Mouse (Mus musculus): ENCODE measurements around the gene Adamts13. TPM values are rescaled to one million over a fixed set of nuclear protein-coding genes. Genes with fewer than 3 reads are reported as not detected.

Gene Adamts13
- not detected for total RNA-seq (2021)
- long read RNA-seq, experiment 1: 0 reads
- long read RNA-seq, experiment 2: 0 reads

DNA sequence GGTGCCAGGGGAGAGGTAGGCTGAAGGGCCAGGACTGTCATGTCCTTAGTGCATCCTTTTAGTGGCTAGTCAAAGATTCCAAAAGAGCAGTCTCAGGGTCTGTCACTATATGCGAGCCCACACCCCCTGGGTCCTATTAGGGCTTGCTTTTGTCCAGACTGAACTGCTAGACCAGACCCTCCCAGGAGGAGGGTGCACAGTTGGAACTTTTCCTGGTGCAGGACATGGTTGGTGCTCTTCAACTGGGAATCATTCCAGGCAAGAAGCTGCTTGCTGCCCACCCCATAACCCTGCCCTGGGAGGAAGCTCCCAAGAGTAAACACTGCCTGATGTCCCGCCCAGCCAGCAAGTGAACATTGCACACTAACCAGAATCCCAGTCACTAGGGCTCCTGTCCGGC, at the start of gene Adamts13:
Gene Adamts13, plus strand, starts transcription at position 301 of the 400 bp plus-strand sequence.
- DNase-seq: no peak

DNA sequence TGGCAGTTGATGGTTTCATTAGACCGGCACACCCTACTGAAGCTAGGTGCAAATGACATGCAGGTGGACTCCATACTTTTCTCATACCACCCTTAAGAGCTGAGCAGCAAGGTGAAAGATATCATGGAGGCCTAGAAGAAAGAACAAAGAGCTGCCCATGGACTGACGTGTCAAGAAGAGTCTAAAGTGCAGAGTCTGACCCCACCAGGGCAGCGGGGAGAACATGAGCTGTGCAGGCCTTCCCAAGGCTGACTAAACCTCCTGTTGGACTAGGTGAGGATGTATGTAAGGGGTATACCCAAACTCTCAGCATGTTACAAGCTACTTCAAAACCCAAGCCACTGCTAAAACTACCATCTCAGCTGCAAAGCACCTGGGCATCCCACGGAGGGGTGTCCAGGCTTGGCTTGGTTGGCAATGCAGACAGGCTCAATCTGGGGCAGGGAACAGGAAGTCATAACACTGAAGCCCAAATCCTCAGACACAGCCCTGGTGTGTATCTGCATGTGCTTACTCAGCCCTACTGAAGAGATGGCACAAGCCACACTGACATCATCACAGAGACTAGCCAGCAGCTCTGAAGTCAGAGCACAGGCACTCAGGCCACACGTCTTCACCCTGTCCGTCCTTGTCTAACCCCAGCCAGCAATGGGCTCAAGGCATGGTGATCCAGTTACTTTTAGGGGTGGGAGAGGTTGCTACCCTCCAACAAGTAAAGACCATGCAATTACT, 45.3 kb upstream of the Adamts13 start:
- no peak for DNase-seq

DNA sequence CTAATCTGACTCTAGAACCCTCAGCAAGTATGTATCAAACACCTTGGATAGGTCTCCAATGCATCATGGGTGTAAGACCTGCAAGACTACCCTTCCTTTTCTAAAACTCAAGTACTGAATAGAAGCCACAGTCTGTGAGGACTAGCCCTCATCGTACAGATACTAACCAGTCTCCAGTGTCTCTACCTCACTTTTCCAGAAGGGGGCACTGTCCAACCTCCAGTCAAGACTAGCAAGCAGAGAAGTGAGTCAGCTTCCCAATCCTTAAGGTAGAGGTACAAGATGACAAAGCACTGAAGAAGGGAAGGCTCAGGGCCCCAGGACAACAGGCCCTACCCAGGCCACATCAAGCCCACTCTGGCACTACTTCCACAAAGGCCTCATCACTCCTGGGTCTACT, 42.8 kb upstream of the Adamts13 start:
- DNase-seq: peak; percentile 52

- no peak for DNase-seq
These were observed 40.5 kb upstream of the Adamts13 start for GRCm38 (mm10) chr2:26932473-26933303.

- peak; percentile 94 for DNase-seq
These were observed 39.7 kb upstream of the Adamts13 start, which contains the start of the genes Surf4 and Stkld1 for GRCm38 (mm10) chr2:26933304-26934055. TSS of gene Surf4 (minus strand) at chr2:26933928. TSS of gene Stkld1 (plus strand) at chr2:26934047.

DNA sequence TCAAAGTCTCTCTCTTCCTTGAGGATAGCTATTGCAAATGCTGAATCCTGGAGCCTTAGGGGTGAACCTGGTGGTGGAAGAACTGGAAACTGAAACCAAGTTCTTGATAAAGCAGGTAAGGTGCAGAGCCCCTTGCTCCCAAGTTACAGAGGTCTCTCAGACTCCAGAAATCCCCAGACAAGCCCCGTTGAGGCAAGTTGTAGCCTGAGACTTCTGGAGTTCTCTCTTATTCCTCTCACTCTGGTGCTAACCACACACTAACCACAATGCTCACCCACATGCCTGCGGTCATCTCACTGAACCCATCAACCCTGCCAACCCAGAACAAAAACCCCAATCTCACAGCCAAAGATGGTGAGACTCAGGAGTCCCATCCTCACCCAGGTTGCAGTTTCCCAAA, 37.9 kb upstream of the Adamts13 start:
- DNase-seq: no peak

DNA sequence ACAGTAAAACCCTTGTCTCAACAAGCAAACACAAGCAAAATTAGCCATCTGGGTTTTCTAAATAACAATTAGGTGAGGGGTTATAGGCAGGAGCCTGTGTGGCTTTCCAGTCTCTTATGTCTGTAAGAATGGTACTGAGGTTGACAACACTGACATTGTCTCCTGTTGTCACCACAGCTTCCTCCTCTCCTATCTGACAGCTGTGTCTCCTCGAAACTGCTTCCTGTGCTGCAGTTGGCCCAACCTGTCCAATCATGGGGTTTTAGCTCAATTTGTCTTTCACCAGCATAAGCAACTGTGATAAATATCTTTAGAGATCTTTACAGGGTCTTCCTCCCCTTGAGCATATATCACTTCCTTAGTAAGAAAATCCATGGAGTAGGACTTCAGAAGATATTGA, 36.8 kb upstream of the Adamts13 start:
- DNase-seq: no peak

DNA sequence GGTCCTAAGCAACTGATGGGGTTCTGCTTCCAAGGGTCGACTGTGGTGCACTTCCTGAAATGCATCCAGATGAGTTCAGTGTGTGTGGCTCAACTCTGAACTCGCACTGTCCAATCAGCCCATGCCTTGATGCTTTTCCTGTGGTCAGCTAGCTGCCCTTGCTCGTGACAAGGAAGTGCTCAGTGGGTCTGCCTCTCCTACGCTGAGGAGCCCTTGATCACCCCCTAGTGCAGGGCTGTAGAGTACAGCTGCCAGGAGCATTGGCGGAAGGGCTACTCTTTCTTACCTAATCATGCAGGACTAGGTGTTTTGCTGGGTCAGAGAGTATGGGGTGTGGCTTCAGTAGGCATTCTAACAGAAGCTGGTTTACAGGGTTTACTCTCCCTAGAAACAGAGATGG, 31.7 kb upstream of the Adamts13 start:
- DNase-seq: no peak

DNA sequence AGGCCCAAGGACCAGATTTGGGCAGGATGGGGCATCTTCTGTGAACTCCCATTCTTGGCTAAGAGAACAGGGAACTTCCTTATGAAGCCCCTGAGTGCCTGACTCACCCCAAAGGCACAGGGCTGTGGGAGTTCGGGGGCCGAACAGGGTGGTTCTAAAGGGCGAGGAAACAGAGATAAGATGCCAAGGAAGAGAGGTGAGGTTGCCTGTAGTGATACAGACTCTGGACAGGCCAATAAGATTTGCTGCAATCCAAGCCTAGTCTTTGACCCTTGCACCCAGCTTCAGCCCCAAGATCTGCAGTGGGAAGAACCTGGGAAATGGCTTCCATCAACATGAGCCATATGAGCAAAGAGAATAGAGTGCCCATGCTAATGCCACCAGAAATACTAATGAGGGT, 30.0 kb upstream of the Adamts13 start:
- DNase-seq: no peak

DNA sequence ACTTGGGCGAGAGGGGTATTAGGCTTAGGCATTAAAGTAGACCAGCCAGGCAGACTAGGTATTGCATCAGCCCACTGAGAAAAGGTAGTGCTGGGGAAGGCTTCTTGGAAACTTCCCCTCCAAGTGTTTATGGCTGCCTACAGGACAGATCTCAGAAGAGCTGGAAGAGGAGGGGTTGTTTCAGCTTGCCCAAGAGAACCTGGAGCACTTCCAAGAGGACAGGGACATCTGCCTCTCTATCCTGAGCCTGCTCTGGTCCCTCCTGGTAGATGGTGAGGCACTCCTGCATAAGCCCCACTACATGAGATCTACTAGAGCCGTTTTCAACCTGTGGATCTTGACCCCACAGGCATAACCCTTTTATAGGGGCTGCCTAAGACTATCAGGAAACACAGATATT, 22.8 kb upstream of the Adamts13 start:
- no peak for DNase-seq

DNA sequence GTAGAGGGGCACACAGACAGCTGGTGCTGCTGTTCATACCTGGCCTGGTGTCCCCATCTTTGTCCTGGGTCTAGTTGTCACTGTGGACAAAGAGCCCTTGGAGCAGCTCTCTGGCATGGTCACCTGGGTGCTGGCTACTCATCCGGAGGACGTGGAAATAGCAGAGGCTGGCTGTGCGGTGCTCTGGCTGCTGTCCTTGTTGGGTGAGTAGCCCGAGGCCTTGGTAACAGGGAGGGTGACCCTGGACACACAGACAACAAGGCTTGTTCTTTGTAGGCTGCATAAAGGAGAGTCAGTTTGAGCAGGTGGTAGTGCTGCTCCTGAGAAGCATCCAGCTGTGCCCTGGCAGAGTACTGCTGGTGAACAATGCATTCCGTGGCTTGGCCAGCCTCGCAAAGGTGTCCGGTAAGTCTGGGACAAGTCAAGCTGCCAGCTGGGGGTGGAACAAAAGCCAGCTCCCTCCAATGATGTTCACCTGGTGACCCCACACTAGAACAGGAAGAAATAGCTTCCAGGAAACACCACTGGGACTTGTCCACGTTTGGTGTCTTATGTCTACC, 21.8 kb upstream of the Adamts13 start:
- DNase-seq: no peak

GRCm38 (mm10) chr2:26952193-26952592, 21.0 kb upstream of the Adamts13 start:
- DNase-seq: no peak

- DNase-seq: no peak
These were observed 20.4 kb upstream of the Adamts13 start for GRCm38 (mm10) chr2:26952866-26953265.

DNA sequence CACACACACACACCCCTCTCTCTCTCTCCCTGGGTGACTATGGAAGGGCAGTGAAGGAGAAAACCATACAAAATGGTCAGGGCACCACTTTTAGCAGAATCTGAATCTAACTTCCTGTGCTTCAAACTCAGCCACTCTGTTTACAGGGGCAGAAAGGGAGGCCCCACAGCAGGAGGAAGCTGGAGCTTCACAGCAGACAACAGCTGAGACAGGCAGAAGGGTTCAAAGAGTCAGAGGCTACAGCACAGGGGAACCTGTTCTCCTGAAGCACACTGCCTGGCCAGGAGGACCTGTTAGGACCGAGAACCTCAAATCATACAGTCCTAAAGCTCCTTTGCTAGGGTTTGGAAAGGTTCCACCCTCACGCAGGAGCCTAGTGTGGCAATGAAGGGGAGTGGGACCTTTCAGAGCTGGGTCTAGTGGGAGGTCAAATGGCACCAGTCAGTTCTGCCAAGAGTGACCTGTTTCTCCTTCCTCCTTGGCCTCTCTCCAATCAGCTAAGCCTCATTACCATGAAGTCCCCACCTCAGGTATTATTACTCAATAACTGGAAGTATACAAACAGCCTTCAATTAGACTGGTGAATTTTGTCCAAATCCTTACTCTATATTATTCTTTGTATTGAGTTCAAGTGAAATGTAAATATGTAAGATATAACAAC, 18.4 kb upstream of the Adamts13 start:
- no peak for DNase-seq

GRCm38 (mm10) chr2:26956811-26957487, 16.3 kb upstream of the Adamts13 start:
- no peak for DNase-seq

- no peak for DNase-seq
These were observed 15.7 kb upstream of the Adamts13 start for GRCm38 (mm10) chr2:26957488-26957859.

DNA sequence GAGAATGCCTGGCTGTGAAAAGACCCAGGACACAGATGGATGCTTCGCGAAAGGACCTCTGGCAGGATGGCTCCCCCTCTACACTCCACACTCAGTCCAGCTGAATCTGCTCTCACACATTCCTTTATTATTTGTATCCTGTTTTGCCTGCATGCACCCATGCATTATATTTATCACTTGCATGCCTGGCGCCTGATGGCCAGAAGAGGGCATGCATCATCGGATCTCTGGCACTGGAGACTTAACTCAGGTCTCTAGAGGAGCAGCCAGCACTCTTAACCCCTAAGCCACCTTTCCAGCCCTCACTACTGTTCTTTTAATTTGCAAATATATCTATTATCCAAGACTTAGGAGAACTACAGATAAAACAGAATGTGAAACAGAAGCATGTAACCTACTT, 12.5 kb upstream of the Adamts13 start:
- no peak for DNase-seq

DNA sequence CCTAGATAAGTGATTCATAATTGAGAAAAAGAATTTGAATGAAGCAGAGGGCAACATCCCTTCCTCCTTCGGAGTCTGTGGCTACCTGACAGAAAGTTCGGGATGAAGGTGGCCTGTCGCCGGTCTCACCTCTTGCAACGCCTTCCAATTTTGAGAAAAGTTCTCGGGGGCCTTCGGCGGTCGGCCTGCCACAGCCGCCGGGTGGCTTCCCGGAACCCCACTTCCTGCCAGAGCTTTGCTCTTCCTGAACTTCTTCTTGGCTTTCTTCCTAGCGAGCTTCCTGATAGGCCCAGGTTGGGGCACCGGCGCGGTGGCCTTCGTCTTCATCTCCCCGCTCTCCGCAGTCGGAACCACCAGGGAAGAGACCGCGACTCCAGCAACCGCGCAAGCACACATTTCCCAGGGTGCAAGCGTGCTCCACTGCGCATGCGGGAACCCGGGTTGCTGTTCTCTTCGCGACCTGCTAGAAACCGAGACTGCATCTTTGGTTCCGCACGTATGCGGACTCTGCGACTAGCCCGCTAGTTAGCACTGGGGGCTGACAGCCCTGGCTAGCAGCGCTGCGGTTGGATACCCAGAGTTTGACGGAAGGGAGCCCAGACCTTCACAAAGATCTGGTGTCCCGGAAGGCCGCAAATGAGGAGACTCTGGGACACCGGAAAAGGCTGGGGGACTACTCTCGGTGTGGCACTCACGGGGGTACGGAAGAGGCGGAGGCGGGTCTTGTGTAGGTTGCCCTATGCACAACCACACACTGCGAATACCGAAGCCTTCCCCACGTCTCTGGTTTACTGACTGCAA, 9.1 kb upstream of the Adamts13 start, which contains the start of gene Rexo4:
Gene Rexo4, minus strand, starts transcription at position 464 of the 801 bp plus-strand sequence.
- peak; percentile 96 for DNase-seq

DNA sequence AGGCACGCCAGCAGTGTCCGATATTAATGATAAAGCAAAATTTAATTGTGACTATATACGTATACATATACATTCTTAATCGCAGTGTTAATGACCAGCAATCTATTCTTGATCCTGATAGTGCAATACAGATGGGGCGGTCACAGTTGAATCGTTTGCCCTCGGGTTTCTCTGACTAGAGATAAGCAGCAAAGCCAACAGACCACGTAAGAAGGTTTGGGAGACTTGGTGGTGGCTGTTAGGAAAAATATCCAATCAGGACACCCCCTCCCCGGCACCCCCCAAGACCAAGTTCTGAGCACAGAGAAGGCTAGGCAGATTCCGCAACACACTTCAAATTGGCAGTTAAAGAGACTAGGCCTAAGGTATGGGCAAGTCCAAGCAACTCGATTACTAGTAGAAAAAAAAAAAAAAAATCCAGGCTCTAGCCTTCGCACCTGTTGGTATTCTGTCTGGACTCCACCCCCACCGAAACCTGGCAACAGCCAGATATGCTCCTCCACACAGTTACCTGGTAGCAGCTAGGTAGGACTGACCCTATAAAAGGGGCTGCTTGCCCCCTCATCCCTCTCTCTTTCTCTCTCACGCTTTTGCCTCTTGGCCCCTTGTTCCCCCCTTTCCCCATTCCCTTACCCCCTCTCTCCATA, 8.4 kb upstream of the Adamts13 start:
- no peak for DNase-seq

- DNase-seq: no peak
These were observed 6.0 kb upstream of the Adamts13 start for GRCm38 (mm10) chr2:26967262-26967661.

Measured in gastrocnemius, postnatal 10 days (tissue).